Comparison of ENCODE assay signal across 22 mouse cellular contexts in the genomic region with DNA sequence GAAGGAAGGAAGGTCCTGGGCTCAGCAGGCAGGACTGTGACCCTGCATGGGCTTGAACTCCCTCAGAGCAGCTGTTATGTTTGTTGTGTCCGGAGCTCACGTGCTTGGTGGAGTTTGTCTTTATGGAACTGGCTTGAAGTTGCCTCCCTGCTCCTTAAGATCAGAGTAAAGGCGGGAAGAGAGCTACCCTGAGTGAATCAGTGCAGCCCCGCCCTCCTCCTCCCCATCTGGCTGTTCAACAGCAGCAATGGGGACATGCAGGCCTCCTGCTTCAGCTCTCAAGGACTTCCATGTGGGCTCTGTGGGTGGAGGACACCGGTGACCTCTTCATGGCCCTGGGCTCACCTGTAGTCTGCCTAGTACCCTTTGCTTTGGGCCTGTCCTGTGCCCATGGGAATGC.
"Had no signal": no experiment of that assay in that cellular context is flagged by ENCODE, and none has a peak within 500 bp of the region (broad histone marks: within the 10 kb centered on the region; RNA-seq: fewer than 3 reads in every experiment).

No protein-coding gene starts in this region.

- ATAC-seq: liver, embryonic 12.5 days; midbrain, embryonic 15.5 days had no signal

- H3K27ac ChIP-seq: layer of hippocampus, adult 2 months; limb, embryonic 10.5 days; limb, embryonic 13.5 days; liver, embryonic 12.5 days; liver, embryonic 15.5 days; midbrain, embryonic 12.5 days; midbrain, embryonic 15.5 days; neural tube, embryonic 13.5 days had no signal

- H3K36me3 ChIP-seq: liver, embryonic 15.5 days had no signal

- H3K4me2 ChIP-seq: limb, embryonic 13.5 days; liver, embryonic 12.5 days; liver, embryonic 15.5 days; midbrain, embryonic 12.5 days; midbrain, embryonic 15.5 days; neural tube, embryonic 13.5 days had no signal

- H3K27me3 ChIP-seq: limb, embryonic 13.5 days; liver, embryonic 15.5 days; midbrain, embryonic 12.5 days; midbrain, embryonic 15.5 days; neural tube, embryonic 13.5 days had no signal

- H3K4me3 ChIP-seq: layer of hippocampus, adult 2 months; limb, embryonic 10.5 days; limb, embryonic 13.5 days; liver, embryonic 12.5 days; liver, embryonic 15.5 days; midbrain, embryonic 12.5 days; midbrain, embryonic 15.5 days; myocyte; neural tube, embryonic 13.5 days had no signal

- H3K9me3 ChIP-seq: limb, embryonic 10.5 days; limb, embryonic 13.5 days; liver, embryonic 12.5 days; liver, embryonic 15.5 days; midbrain, embryonic 12.5 days; midbrain, embryonic 15.5 days; neural tube, embryonic 13.5 days had no signal

- DNase-seq: kidney, adult 9 months; kidney, postnatal 14 days; kidney, postnatal 4 days; layer of hippocampus, adult 9-11 months; liver; lung, adult 18-20 months; lung, postnatal 14 days; lung, postnatal 4 days; retina, postnatal 1 day; right cerebral cortex, postnatal 25 days; spleen, adult 18-20 months; thymus, adult 18-20 months; thymus, postnatal 4 days had no signal

- H3K9ac ChIP-seq: limb, embryonic 13.5 days; liver, embryonic 12.5 days; liver, embryonic 15.5 days; midbrain, embryonic 12.5 days; midbrain, embryonic 15.5 days; neural tube, embryonic 13.5 days had no signal
